Mouse (Mus musculus) stomach, postnatal 0 days (tissue): ENCODE results near the gene Hoxa9. TPM values are rescaled to one million over a fixed set of nuclear protein-coding genes. Genes with fewer than 3 reads are reported as not detected.

Experiments
- ATAC-seq: fragments of 200-750 bp; cut with Nextera tagmentation; 2 replicates; pipeline ENCODE4 v1.8.0; 2017; ENCODE audit not compliant: low FRiP score, low TSS enrichment
- DNase-seq: peaks from one replicate; pipeline ENCODE4 v3.0.0-alpha.2; 2016; ENCODE audit warnings: low spot score
- H3K27ac ChIP-seq: fragments of 300-500 bp; sonication (generic); replicated peaks from 2 replicates; pipeline ENCODE4 v1.5.1; 2014; ENCODE audit warnings: mild to moderate bottlenecking, control low read depth
- H3K27me3 ChIP-seq: fragments of 300-500 bp; sonication (generic); 2 replicates; pipeline ENCODE4 v1.6.1; 2014; ENCODE audit warnings: low read length; ENCODE audit not compliant: control insufficient read depth, insufficient read depth
- H3K36me3 ChIP-seq: fragments of 300-500 bp; sonication (generic); 2 replicates; pipeline ENCODE4 v1.6.1; 2014; ENCODE audit warnings: low read length, mixed read lengths; ENCODE audit not compliant: control insufficient read depth, insufficient read depth
- H3K4me1 ChIP-seq: fragments of 300-500 bp; sonication (generic); replicated peaks from 2 replicates; pipeline ENCODE4 v1.6.1; 2014; ENCODE audit warnings: antibody characterized with exemption; ENCODE audit not compliant: control insufficient read depth, insufficient read depth
- H3K4me2 ChIP-seq: fragments of 300-500 bp; sonication (generic); replicated peaks from 2 replicates; pipeline ENCODE4 v1.6.1; 2014; ENCODE audit warnings: low read depth, mild to moderate bottlenecking, control low read depth, moderate library complexity
- H3K4me3 ChIP-seq: fragments of 300-500 bp; sonication (generic); 2 replicates; pipeline ENCODE4 v1.5.1; 2014; ENCODE audit warnings: low read depth, low read length, control low read depth
- H3K9ac ChIP-seq: fragments of 300-500 bp; sonication (generic); 2 replicates; pipeline ENCODE4 v1.6.1; 2014; ENCODE audit warnings: mild to moderate bottlenecking, low read length, control low read depth, mixed read lengths
- H3K9me3 ChIP-seq: fragments of 300-500 bp; sonication (generic); 2 replicates; pipeline ENCODE4 v1.6.1; 2016; ENCODE audit warnings: low read length; ENCODE audit not compliant: control insufficient read depth
- CTCF ChIP-seq: IDR thresholded peaks from 2 replicates; pipeline ENCODE4 v1.5.1; 2016; ENCODE audit warnings: antibody characterized with exemption, low read depth, mild to moderate bottlenecking, moderate library complexity
- EP300 ChIP-seq: optimal IDR thresholded peaks from 2 replicates; pipeline ENCODE3; 2016; ENCODE audit warnings: antibody characterized with exemption
- WGBS: fragments of 180-500 bp; shearing (Covaris S2); extraction: QIAGEN DNeasy Blood & Tissue Kit; methylation state at CpG from one replicate; pipeline ENCODE4 v1.1.7; 2014; 5-methylcytosine and 5-hydroxymethylcytosine counted together
- polyA plus RNA-seq: library from polyadenylated mRNA; unstranded; fragments of >200 nt; fragmentation: Nextera tagmentation; extraction: Ambion mirVana; gene quantifications from 2 replicates; pipeline ENCODE4 v1.2.1, GENCODE M21; 2015

Hoxa9 gene
- polyA plus RNA-seq, 1 experiment from 2014 or later = 0.13 TPM

DNA sequence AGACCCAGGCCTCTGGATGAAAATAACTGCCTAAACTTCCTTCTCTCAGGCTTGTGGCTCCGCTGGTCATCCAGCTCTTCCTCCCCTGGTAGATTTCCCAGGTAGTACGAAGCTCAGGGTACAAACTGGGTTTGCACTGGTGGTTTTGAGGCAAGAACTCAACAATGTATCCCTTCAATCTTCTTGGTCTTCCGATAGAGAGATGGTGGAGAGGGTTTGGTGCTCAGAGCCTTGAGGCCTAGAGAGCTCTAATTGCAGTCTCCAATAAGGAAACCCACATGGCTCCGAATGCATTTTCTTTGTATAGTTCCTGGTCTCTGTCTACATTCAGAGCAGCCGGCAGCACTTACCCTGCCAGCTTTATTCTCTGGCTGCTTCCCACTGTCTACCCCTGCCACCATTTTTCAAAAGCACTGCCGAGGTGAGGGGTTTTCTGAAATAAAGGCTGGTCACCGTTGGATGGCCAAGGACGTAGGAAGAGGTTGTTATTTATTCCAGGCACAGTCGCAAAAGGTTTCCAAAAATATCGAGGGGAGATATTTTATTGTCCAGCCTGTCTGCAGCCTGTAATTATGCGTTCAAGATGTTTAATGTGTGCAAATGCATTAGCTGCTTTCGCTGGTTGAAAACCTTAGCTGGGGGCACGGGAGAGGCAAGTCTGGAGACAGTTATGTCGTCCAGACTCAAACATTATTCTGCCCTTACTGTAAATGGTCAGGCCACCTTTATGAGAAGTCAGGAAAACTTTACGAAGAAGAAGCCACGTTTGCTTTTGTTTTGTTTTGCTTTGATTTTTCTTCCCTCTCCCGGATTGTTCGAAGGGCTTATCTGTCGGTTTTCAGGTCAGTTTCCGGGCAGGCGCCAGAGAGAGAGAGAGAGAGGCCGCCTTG, 42.1 kb upstream of the Hoxa9 start:
- Histone ChIP-seq H3K4me3 (no peak overlapping the region), H3K4me2 (no peak overlapping the region), H3K27ac (no peak overlapping the region), H3K36me3 (no peaks in the 10 kb centered on the region), H3K9me3 (no peaks in the 10 kb centered on the region), H3K27me3 (peaks cover 49% of the 10 kb centered on the region), H3K9ac (no peak overlapping the region), H3K4me1 (no peaks in the 10 kb centered on the region)
- TF ChIP-seq EP300 = no peak
- no peak for TF ChIP-seq CTCF
- 21% methylated on average over 21 of the region's 22 CpGs for WGBS
- ATAC-seq = no peak
- DNase-seq = no peak

DNA sequence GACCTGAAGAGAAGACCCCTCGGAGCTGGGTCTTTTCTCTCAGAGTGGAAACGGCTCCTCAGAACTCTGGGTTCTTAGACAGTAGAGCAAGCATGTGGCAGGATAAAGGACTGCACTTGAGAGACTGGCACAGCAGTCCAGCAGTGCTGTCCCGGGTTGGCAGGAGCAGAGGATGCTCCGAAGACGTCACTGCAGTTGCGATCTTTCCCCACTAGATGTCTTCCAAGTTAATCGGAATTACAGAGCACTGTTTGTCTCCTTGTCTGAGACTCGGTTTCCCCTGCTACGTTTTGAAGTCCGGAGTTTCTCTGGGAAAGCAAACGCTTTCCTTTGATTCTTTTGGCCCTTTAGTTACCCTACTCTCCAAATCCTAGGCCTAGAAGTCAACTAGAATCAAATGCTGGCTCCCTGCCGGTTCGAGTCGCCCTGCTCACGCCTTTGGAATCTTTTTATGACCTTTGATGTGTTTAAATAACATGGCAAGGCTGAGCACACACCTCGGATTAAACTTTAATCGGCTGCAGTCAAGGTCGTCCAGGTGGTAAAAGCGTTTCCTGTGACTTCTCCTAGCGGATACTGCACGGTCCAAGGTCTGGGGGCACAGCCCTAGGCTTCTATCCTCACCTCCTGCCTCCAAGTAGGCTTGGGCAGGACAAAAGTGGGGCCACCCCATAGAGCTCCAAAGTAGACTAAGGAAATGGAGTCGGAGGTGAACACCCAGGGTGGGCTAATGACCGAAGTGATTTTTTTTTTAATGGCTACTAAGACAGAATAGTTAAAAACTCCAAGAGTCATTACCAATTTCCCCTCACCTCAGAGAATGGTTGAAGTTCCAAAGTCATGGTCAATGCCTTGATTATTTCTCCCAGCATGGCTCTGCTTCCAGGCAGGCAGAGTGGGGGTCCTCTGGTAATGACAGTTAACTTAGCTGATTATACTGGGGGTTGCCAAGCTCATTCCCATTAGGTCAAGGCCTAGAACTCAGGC, 39.9 kb upstream of the Hoxa9 start:
- Histone ChIP-seq H3K27ac (no peak overlapping the region), H3K4me1 (no peaks in the 10 kb centered on the region), H3K36me3 (no peaks in the 10 kb centered on the region), H3K9ac (no peak overlapping the region), H3K4me2 (no peak overlapping the region), H3K4me3 (no peak overlapping the region), H3K27me3 (peaks cover 52% of the 10 kb centered on the region), H3K9me3 (no peaks in the 10 kb centered on the region)
- DNase-seq (no peak), ATAC-seq (0 out of 2 replicates have a peak, but pooled peaks have one; percentile 32)
- TF ChIP-seq CTCF (peak; percentile 79), EP300 (no peak)
- WGBS = 11% methylated on average over 23 of the region's 23 CpGs

DNA sequence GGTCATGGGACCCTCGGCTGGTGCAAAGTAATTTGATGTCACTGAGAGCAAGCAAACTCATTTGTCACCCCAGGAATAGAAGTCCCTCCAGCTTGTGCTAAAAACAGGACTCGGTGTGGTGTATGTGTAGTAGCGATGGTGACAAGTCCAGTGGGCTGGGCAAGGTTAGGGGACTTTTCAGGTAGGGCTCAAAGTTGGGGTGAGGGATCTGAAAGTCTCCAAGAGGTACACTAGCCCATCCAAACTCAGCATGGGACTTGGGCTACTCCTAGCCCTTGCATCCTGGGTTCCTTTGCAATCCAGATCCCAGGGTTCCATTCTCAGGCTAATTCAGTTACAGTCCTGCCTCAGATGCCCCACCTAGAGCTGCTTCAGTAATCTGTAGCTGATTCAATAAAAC, 37.9 kb upstream of the Hoxa9 start:
- TF ChIP-seq EP300 = no peak
- no peak for TF ChIP-seq CTCF
- Histone ChIP-seq H3K27me3 (peaks cover 51% of the 10 kb centered on the region), H3K4me2 (no peak overlapping the region), H3K4me3 (no peak overlapping the region), H3K9me3 (no peaks in the 10 kb centered on the region), H3K4me1 (no peaks in the 10 kb centered on the region), H3K36me3 (no peaks in the 10 kb centered on the region), H3K27ac (no peak overlapping the region), H3K9ac (no peak overlapping the region)
- no peak for ATAC-seq
- WGBS = 4% methylated on average over 3 of the region's 3 CpGs
- DNase-seq = no peak

DNA sequence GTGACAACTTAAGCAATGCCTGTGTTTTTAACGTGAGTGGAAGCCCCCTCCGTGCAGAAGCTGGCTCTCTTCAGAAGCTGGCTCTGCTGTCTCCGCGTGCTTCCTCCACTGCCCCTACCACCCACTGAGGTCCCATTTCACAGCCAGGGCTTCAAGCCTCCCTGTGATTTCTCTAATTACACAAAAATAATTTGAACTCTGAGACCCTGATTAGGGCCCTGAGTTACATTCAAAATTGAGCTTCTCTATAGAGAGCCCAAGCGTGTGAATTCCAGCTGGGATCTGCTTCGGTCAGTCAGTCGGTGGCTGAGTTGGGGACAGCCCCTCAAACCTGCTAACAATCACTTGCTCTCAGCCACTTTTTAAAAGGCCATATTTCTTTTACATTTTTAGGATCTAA, 37.5 kb upstream of the Hoxa9 start:
- H3K4me3 ChIP-seq = no peak overlapping the region
- H3K9ac ChIP-seq = no peak overlapping the region
- TF ChIP-seq CTCF = no peak
- TF ChIP-seq EP300 = no peak

DNA sequence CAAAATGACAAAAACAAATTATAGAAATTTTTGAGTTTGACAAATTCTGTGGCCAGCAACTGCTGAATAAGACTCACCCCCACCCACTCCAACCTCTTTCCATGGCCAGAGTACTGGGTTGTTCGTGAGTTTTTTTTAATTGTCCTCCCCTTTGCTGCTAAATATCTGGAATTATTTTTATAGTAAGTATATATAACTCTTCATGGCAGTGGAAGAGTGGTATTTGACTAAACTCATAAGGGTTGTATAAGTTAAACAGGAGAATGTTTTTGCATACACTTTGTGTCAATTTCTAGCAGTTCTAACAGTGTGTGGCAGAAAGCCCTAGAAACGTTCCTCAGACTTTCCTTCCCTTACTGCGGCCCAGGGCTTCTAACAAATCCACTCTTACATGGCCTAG, 36.8 kb upstream of the Hoxa9 start:
- DNase-seq (no peak), ATAC-seq (no peak)
- H3K27ac ChIP-seq = no peak overlapping the region
- no peaks in the 10 kb centered on the region for H3K36me3 ChIP-seq
- WGBS = 11% methylated on average over 3 of the region's 3 CpGs
- no peak overlapping the region for H3K9ac ChIP-seq
- TF ChIP-seq CTCF = no peak
- TF ChIP-seq EP300 = no peak
- H3K9me3 ChIP-seq = no peaks in the 10 kb centered on the region
- no peak overlapping the region for H3K4me3 ChIP-seq
- no peak overlapping the region for H3K4me2 ChIP-seq
- H3K4me1 ChIP-seq = no peaks in the 10 kb centered on the region
- H3K27me3 ChIP-seq = peaks cover 46% of the 10 kb centered on the region

More for the DNA sequence above, 37.5 kb upstream of the Hoxa9 start:
- 9% methylated on average over 7 of the region's 7 CpGs for WGBS
- Histone ChIP-seq H3K4me2 (no peak overlapping the region), H3K27ac (no peak overlapping the region), H3K9me3 (no peaks in the 10 kb centered on the region), H3K27me3 (peaks cover 50% of the 10 kb centered on the region), H3K36me3 (no peaks in the 10 kb centered on the region), H3K4me1 (no peaks in the 10 kb centered on the region)
- ATAC-seq (no peak), DNase-seq (no peak)
